Mouse (Mus musculus): ENCODE measurements around the gene Zfp219. TPM values are rescaled to one million over a fixed set of nuclear protein-coding genes. Genes with fewer than 3 reads are reported as not detected.

Gene Zfp219
- total RNA-seq, 2 experiments from 2014 or later = 11.3 to 17.0 TPM

GRCm38 (mm10) chr14:52005616-52006015 is 14.9 kb downstream of the Zfp219 start:
- ATAC-seq (replicated peaks; ENCODE audit: poor library complexity, severe bottlenecking) = no peak

GRCm38 (mm10) chr14:52005141-52005540 is 15.4 kb downstream of the Zfp219 start:
- ATAC-seq (replicated peaks; ENCODE audit: poor library complexity, severe bottlenecking) = no peak

GRCm38 (mm10) chr14:52003981-52004495 is 16.5 kb downstream of the Zfp219 start:
- ATAC-seq (replicated peaks; ENCODE audit: poor library complexity, severe bottlenecking) = peak; percentile 60

GRCm38 (mm10) chr14:51997483-51997882 is 23.1 kb downstream of the Zfp219 start:
- no peak for ATAC-seq (replicated peaks; ENCODE audit: poor library complexity, severe bottlenecking)

GRCm38 (mm10) chr14:51996866-51997265 is 23.7 kb downstream of the Zfp219 start:
- no peak for ATAC-seq (replicated peaks; ENCODE audit: poor library complexity, severe bottlenecking)

GRCm38 (mm10) chr14:51996231-51996841 is 24.2 kb downstream of the Zfp219 start:
- ATAC-seq (replicated peaks; ENCODE audit: poor library complexity, severe bottlenecking) = no peak

- peak; percentile 87 for ATAC-seq (replicated peaks; ENCODE audit: poor library complexity, severe bottlenecking)
Observed at GRCm38 (mm10) chr14:51995219-51995871, 25.2 kb downstream of the Zfp219 start.

GRCm38 (mm10) chr14:51994453-51994852 is 26.1 kb downstream of the Zfp219 start:
- no peak for ATAC-seq (replicated peaks; ENCODE audit: poor library complexity, severe bottlenecking)

- ATAC-seq (replicated peaks; ENCODE audit: poor library complexity, severe bottlenecking) = peak; percentile 69
Observed at GRCm38 (mm10) chr14:51989461-51989970, 31.0 kb downstream of the Zfp219 start.

- ATAC-seq (replicated peaks; ENCODE audit: poor library complexity, severe bottlenecking) = no peak
Observed at GRCm38 (mm10) chr14:51988731-51989130, 31.8 kb downstream of the Zfp219 start.

- no peak for ATAC-seq (replicated peaks; ENCODE audit: poor library complexity, severe bottlenecking)
Observed at GRCm38 (mm10) chr14:51987177-51987576, 33.4 kb downstream of the Zfp219 start.

GRCm38 (mm10) chr14:51986153-51986505 is 34.4 kb downstream of the Zfp219 start:
- no peak for ATAC-seq (replicated peaks; ENCODE audit: poor library complexity, severe bottlenecking)

GRCm38 (mm10) chr14:51985301-51986152 is 35.0 kb downstream of the Zfp219 start:
- peak; percentile 39 for ATAC-seq (replicated peaks; ENCODE audit: poor library complexity, severe bottlenecking)

GRCm38 (mm10) chr14:51984247-51985231 is 36.0 kb downstream of the Zfp219 start, which contains the start of gene Arhgef40:
Gene Arhgef40 (plus strand): TSS chr14:51984719.
- ATAC-seq (replicated peaks; ENCODE audit: poor library complexity, severe bottlenecking) = peak; percentile 48

- peak; percentile 46 for ATAC-seq (replicated peaks; ENCODE audit: poor library complexity, severe bottlenecking)
Observed at GRCm38 (mm10) chr14:51983855-51984246, 36.7 kb downstream of the Zfp219 start.

- no peak for ATAC-seq (replicated peaks; ENCODE audit: poor library complexity, severe bottlenecking)
Observed at GRCm38 (mm10) chr14:51983251-51983650, 37.3 kb downstream of the Zfp219 start.

GRCm38 (mm10) chr14:51979252-51979651 is 41.3 kb downstream of the Zfp219 start:
- ATAC-seq (replicated peaks; ENCODE audit: poor library complexity, severe bottlenecking) = peak; percentile 60

GRCm38 (mm10) chr14:51967400-51967799 is 53.1 kb downstream of the Zfp219 start:
- no peak for ATAC-seq (replicated peaks; ENCODE audit: poor library complexity, severe bottlenecking)

GRCm38 (mm10) chr14:51960316-51960715 is 60.2 kb downstream of the Zfp219 start:
- ATAC-seq (replicated peaks; ENCODE audit: poor library complexity, severe bottlenecking) = no peak
